Mouse (Mus musculus) 3T3-L1 (cell line): ENCODE measurements around the gene Gm14525.
"Not testable (repeated sequence)": the region's sequence is repeated elsewhere in the genome, so short reads cannot be mapped to it uniquely, and the experiment has no call there.

Experiments used
- DNase-seq: peaks from one replicate; pipeline ENCODE4 v3.0.0-alpha.2; 2015; ENCODE audit warnings: low read depth, low spot score

Gene Gm14525

DNA sequence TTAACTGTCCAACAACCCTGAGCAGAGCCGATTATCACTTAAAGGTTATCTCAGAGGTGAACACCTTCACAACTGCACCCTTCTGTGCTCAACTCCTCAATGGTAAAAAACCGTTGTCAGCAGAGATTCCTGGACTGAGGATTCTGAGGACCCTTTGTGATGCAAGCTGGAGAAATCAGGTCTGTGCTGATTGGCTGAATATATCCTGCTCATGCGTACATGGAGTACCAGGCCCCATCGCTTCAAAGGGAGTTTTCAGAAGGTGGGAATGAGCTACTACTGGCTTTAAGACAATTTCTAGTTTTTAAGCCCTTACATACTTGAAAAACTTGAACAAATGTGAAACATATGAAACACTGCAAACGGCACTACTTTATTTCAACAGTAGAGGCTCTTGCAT lies at the start of gene Gm14525:
TSS of gene Gm14525 (minus strand) at position 101 of the 400 bp plus-strand sequence.
- not testable (repeated sequence) for DNase-seq
